Mouse (Mus musculus): Measurements from ENCODE around the gene Bcl2l11. TPM values are rescaled to one million over a fixed set of nuclear protein-coding genes. Genes with fewer than 3 reads are reported as not detected.

Gene Bcl2l11
- 7.4 and 9.4 TPM in 2 replicates for polyA plus RNA-seq (2015; fragmentation: Nextera tagmentation; extraction: Ambion mirVana)

GRCm38 (mm10) chr2:128125635-128126470 lies at the start of gene Bcl2l11:
TSS of gene Bcl2l11 (plus strand) at chr2:128126038.
- peak within 1 kb of the TSS; percentile 99 for H3K4me2 ChIP-seq (ENCODE audit: low read length)
- peak within 1 kb of the TSS; percentile 44 for H3K27ac ChIP-seq (ENCODE audit: low read length)
- H3K36me3 ChIP-seq (ENCODE audit: control insufficient read depth, insufficient read depth, low read length): no peaks in the 10 kb centered on the region
- peaks cover 20% of the 10 kb centered on the region for H3K27me3 ChIP-seq (ENCODE audit: control insufficient read depth, insufficient read depth, low read depth, low read length)
- no peaks in the 10 kb centered on the region for H3K9me3 ChIP-seq (replicated peaks; ENCODE audit: control insufficient read depth, low read length, poor library complexity, severe bottlenecking)
- WGBS: under 1% methylated on average over 68 of the region's 76 CpGs
- H3K9ac ChIP-seq (ENCODE audit: low read depth, low read length): peak within 1 kb of the TSS; percentile 71
- H3K4me3 ChIP-seq (ENCODE audit: low read depth, low read length): peak within 1 kb of the TSS; percentile 74
- peak; percentile 79 for ATAC-seq
- peaks cover 40% of the 10 kb centered on the region for H3K4me1 ChIP-seq (ENCODE audit: control insufficient read depth, insufficient read depth, low read length)

- Histone ChIP-seq H3K27me3 (ENCODE audit: control insufficient read depth, insufficient read depth, low read depth, low read length) (no peaks in the 10 kb centered on the region), H3K27ac (ENCODE audit: low read length) (no peak overlapping the region), H3K4me2 (ENCODE audit: low read length) (no peak overlapping the region), H3K4me1 (ENCODE audit: control insufficient read depth, insufficient read depth, low read length) (peaks cover 11% of the 10 kb centered on the region), H3K9me3 (replicated peaks; ENCODE audit: control insufficient read depth, low read length, poor library complexity, severe bottlenecking) (no peaks in the 10 kb centered on the region), H3K4me3 (ENCODE audit: low read depth, low read length) (no peak overlapping the region), H3K9ac (ENCODE audit: low read depth, low read length) (no peak overlapping the region), H3K36me3 (ENCODE audit: control insufficient read depth, insufficient read depth, low read length) (no peaks in the 10 kb centered on the region)
- ATAC-seq: no peak
- 86% methylated on average over 4 of the region's 4 CpGs for WGBS
Observed at GRCm38 (mm10) chr2:128076936-128077335, 48.9 kb upstream of the Bcl2l11 start.

- peak overlapping the region; percentile 39 for H3K4me2 ChIP-seq (ENCODE audit: low read length)
Observed at GRCm38 (mm10) chr2:128078859-128079258, 47.0 kb upstream of the Bcl2l11 start.

GRCm38 (mm10) chr2:128079316-128079715 lies 46.5 kb upstream of the Bcl2l11 start:
- 35% methylated on average over 6 of the region's 6 CpGs for WGBS
- Histone ChIP-seq H3K4me3 (ENCODE audit: low read depth, low read length) (no peak overlapping the region), H3K9ac (ENCODE audit: low read depth, low read length) (no peak overlapping the region), H3K9me3 (replicated peaks; ENCODE audit: control insufficient read depth, low read length, poor library complexity, severe bottlenecking) (no peaks in the 10 kb centered on the region), H3K4me1 (ENCODE audit: control insufficient read depth, insufficient read depth, low read length) (peaks cover 11% of the 10 kb centered on the region), H3K27ac (ENCODE audit: low read length) (peak overlapping the region; percentile 53), H3K4me2 (ENCODE audit: low read length) (peak overlapping the region; percentile 39), H3K36me3 (ENCODE audit: control insufficient read depth, insufficient read depth, low read length) (no peaks in the 10 kb centered on the region), H3K27me3 (ENCODE audit: control insufficient read depth, insufficient read depth, low read depth, low read length) (no peaks in the 10 kb centered on the region)
- ATAC-seq: peak; percentile 82

More at GRCm38 (mm10) chr2:128078859-128079258, 47.0 kb upstream of the Bcl2l11 start:
- 46% methylated on average over 5 of the region's 5 CpGs for WGBS
- ATAC-seq: peak; percentile 75
- Histone ChIP-seq H3K4me3 (ENCODE audit: low read depth, low read length) (no peak overlapping the region), H3K36me3 (ENCODE audit: control insufficient read depth, insufficient read depth, low read length) (no peaks in the 10 kb centered on the region), H3K9ac (ENCODE audit: low read depth, low read length) (no peak overlapping the region), H3K27me3 (ENCODE audit: control insufficient read depth, insufficient read depth, low read depth, low read length) (no peaks in the 10 kb centered on the region), H3K4me1 (ENCODE audit: control insufficient read depth, insufficient read depth, low read length) (peaks cover 11% of the 10 kb centered on the region), H3K9me3 (replicated peaks; ENCODE audit: control insufficient read depth, low read length, poor library complexity, severe bottlenecking) (no peaks in the 10 kb centered on the region), H3K27ac (ENCODE audit: low read length) (peak overlapping the region; percentile 53)

- WGBS: 50% methylated on average over 3 of the region's 3 CpGs
- H3K27me3 ChIP-seq (ENCODE audit: control insufficient read depth, insufficient read depth, low read depth, low read length): no peaks in the 10 kb centered on the region
- H3K9ac ChIP-seq (ENCODE audit: low read depth, low read length): no peak overlapping the region
- peaks cover 8% of the 10 kb centered on the region for H3K4me1 ChIP-seq (ENCODE audit: control insufficient read depth, insufficient read depth, low read length)
- H3K27ac ChIP-seq (ENCODE audit: low read length): no peak overlapping the region
- H3K9me3 ChIP-seq (replicated peaks; ENCODE audit: control insufficient read depth, low read length, poor library complexity, severe bottlenecking): no peaks in the 10 kb centered on the region
- no peak overlapping the region for H3K4me2 ChIP-seq (ENCODE audit: low read length)
- no peak for ATAC-seq
- H3K4me3 ChIP-seq (ENCODE audit: low read depth, low read length): no peak overlapping the region
- H3K36me3 ChIP-seq (ENCODE audit: control insufficient read depth, insufficient read depth, low read length): no peaks in the 10 kb centered on the region
Observed at GRCm38 (mm10) chr2:128083844-128084243, 42.0 kb upstream of the Bcl2l11 start.

- WGBS: 90% methylated on average over 5 of the region's 5 CpGs
- ATAC-seq: no peak
- Histone ChIP-seq H3K4me2 (ENCODE audit: low read length) (no peak overlapping the region), H3K9me3 (replicated peaks; ENCODE audit: control insufficient read depth, low read length, poor library complexity, severe bottlenecking) (no peaks in the 10 kb centered on the region), H3K4me3 (ENCODE audit: low read depth, low read length) (no peak overlapping the region), H3K36me3 (ENCODE audit: control insufficient read depth, insufficient read depth, low read length) (no peaks in the 10 kb centered on the region), H3K4me1 (ENCODE audit: control insufficient read depth, insufficient read depth, low read length) (0 out of 2 replicates have a peak, but pooled peaks cover under 1% of the 10 kb centered on the region), H3K9ac (ENCODE audit: low read depth, low read length) (no peak overlapping the region), H3K27ac (ENCODE audit: low read length) (no peak overlapping the region), H3K27me3 (ENCODE audit: control insufficient read depth, insufficient read depth, low read depth, low read length) (no peaks in the 10 kb centered on the region)
Observed at GRCm38 (mm10) chr2:128084607-128085006, 41.2 kb upstream of the Bcl2l11 start.

- H3K4me3 ChIP-seq (ENCODE audit: low read depth, low read length): no peak overlapping the region
- no peak for ATAC-seq
- WGBS: 93% methylated on average over 1 of the region's 1 CpGs
- H3K9ac ChIP-seq (ENCODE audit: low read depth, low read length): no peak overlapping the region
- no peak overlapping the region for H3K4me2 ChIP-seq (ENCODE audit: low read length)
- no peaks in the 10 kb centered on the region for H3K4me1 ChIP-seq (ENCODE audit: control insufficient read depth, insufficient read depth, low read length)
- H3K27me3 ChIP-seq (ENCODE audit: control insufficient read depth, insufficient read depth, low read depth, low read length): no peaks in the 10 kb centered on the region
- no peak overlapping the region for H3K27ac ChIP-seq (ENCODE audit: low read length)
- no peaks in the 10 kb centered on the region for H3K9me3 ChIP-seq (replicated peaks; ENCODE audit: control insufficient read depth, low read length, poor library complexity, severe bottlenecking)
- no peaks in the 10 kb centered on the region for H3K36me3 ChIP-seq (ENCODE audit: control insufficient read depth, insufficient read depth, low read length)
Observed at GRCm38 (mm10) chr2:128085481-128085880, 40.4 kb upstream of the Bcl2l11 start.

GRCm38 (mm10) chr2:128086301-128086886 lies 39.4 kb upstream of the Bcl2l11 start:
- no peak overlapping the region for H3K4me2 ChIP-seq (ENCODE audit: low read length)
- no peak overlapping the region for H3K4me3 ChIP-seq (ENCODE audit: low read depth, low read length)
- H3K36me3 ChIP-seq (ENCODE audit: control insufficient read depth, insufficient read depth, low read length): no peaks in the 10 kb centered on the region
- no peak overlapping the region for H3K27ac ChIP-seq (ENCODE audit: low read length)
- no peaks in the 10 kb centered on the region for H3K27me3 ChIP-seq (ENCODE audit: control insufficient read depth, insufficient read depth, low read depth, low read length)
- H3K9ac ChIP-seq (ENCODE audit: low read depth, low read length): no peak overlapping the region
- no peaks in the 10 kb centered on the region for H3K9me3 ChIP-seq (replicated peaks; ENCODE audit: control insufficient read depth, low read length, poor library complexity, severe bottlenecking)
- 66% methylated on average over 14 of the region's 14 CpGs for WGBS
- H3K4me1 ChIP-seq (ENCODE audit: control insufficient read depth, insufficient read depth, low read length): no peaks in the 10 kb centered on the region
- ATAC-seq: no peak

- no peaks in the 10 kb centered on the region for H3K9me3 ChIP-seq (replicated peaks; ENCODE audit: control insufficient read depth, low read length, poor library complexity, severe bottlenecking)
- ATAC-seq: no peak
- H3K27ac ChIP-seq (ENCODE audit: low read length): no peak overlapping the region
- 88% methylated on average over 7 of the region's 7 CpGs for WGBS
- no peaks in the 10 kb centered on the region for H3K36me3 ChIP-seq (ENCODE audit: control insufficient read depth, insufficient read depth, low read length)
- no peak overlapping the region for H3K4me3 ChIP-seq (ENCODE audit: low read depth, low read length)
- no peaks in the 10 kb centered on the region for H3K27me3 ChIP-seq (ENCODE audit: control insufficient read depth, insufficient read depth, low read depth, low read length)
- H3K9ac ChIP-seq (ENCODE audit: low read depth, low read length): no peak overlapping the region
- H3K4me1 ChIP-seq (ENCODE audit: control insufficient read depth, insufficient read depth, low read length): no peaks in the 10 kb centered on the region
- no peak overlapping the region for H3K4me2 ChIP-seq (ENCODE audit: low read length)
Observed at GRCm38 (mm10) chr2:128086996-128087526, 38.8 kb upstream of the Bcl2l11 start.
